Comparison of ENCODE assay signal across 8 mouse cellular contexts in the genomic region with DNA sequence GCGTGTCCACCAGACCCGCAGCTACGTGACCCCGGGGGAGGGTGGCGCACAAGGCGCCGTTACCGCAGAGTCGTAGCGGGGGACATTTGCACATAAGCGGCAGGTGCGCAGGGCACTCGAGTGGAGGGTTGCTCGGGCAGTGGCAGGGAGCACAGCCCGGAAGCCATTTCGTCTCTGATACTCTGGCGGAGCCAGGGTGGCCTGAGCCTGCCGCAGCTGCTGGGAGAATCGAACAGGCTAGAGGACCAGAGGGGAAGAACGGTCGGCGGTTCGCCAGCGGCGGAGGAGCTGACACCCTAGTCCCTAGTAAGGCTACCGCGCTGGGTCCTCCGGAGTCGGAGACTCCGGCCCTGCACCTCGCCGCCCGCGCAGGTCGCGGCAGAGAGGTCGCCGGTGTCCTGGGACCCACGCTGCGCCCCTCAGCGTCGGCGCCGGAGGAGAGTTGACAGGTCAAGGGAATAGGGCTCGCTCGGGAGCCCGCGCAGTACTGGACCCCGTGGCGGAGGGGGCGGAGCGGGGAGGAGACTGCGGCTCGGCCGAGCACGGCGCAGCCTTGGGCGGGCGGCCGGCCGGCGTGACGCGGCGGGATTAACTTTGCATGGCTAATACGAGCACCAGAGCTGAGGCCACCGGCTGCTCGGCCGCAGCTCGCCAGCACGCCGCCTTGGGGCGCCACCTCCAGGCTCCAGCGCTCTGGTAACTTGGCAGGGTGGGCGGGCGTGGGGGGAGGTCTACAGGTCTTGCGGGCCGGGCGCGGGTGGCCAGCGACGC. TPM values are rescaled to one million over a fixed set of nuclear protein-coding genes. Genes with fewer than 3 reads are reported as not detected.
A peak's percentile ranks its signal among the peaks of the same experiment; 100 is the strongest.
DNase-seq lines count a peak whose midpoint lies in the region; ATAC-seq lines count a peak whose summit lies in the region.

No protein-coding gene starts in this region.

- no peaks in the 10 kb centered on the region for H3K9me3 ChIP-seq in embryonic facial prominence, embryonic 14.5 days (ENCODE audit: control insufficient read depth, low read length)
- no peaks in the 10 kb centered on the region for H3K9me3 ChIP-seq in heart, embryonic 10.5 days
- H3K9me3 ChIP-seq in kidney, embryonic 14.5 days (ENCODE audit: control insufficient read depth, low read length) = no peaks in the 10 kb centered on the region
- H3K9me3 ChIP-seq in limb, embryonic 13.5 days = no peaks in the 10 kb centered on the region
- no peaks in the 10 kb centered on the region for H3K9me3 ChIP-seq in midbrain, embryonic 14.5 days (ENCODE audit: control insufficient read depth, low read length)

- peak overlapping the region; percentile 64 for H3K9ac ChIP-seq in embryonic facial prominence, embryonic 14.5 days (ENCODE audit: low read depth, low read length)
- H3K9ac ChIP-seq in kidney, embryonic 14.5 days (ENCODE audit: low read depth, low read length) = peak overlapping the region; percentile 54
- H3K9ac ChIP-seq in limb, embryonic 13.5 days = peak overlapping the region; percentile 69
- H3K9ac ChIP-seq in midbrain, embryonic 14.5 days (replicated peaks; ENCODE audit: low read length) = peak overlapping the region; percentile 60

- no peaks in the 10 kb centered on the region for H3K36me3 ChIP-seq in embryonic facial prominence, embryonic 14.5 days (ENCODE audit: control insufficient read depth, insufficient read depth, low read length)
- no peaks in the 10 kb centered on the region for H3K36me3 ChIP-seq in heart, embryonic 10.5 days
- H3K36me3 ChIP-seq in kidney, embryonic 14.5 days (ENCODE audit: control insufficient read depth, insufficient read depth, low read length) = no peaks in the 10 kb centered on the region
- no peaks in the 10 kb centered on the region for H3K36me3 ChIP-seq in limb, embryonic 13.5 days
- no peaks in the 10 kb centered on the region for H3K36me3 ChIP-seq in midbrain, embryonic 14.5 days (ENCODE audit: control insufficient read depth, insufficient read depth, low read length)

- peak; percentile 90 for DNase-seq in adrenal gland, postnatal 25 days
- peak; percentile 75 for DNase-seq in embryonic facial prominence, embryonic 14.5 days (ENCODE audit: low spot score)
- peak; percentile 82 for DNase-seq in heart, embryonic 10.5 days (ENCODE audit: low spot score)
- DNase-seq in midbrain, embryonic 14.5 days = peak; percentile 85
- peak; percentile 4 for DNase-seq in spleen, adult 12 weeks (ENCODE audit: low spot score)
- no peak for DNase-seq in MN1 (ENCODE audit: low spot score)

- peak overlapping the region; percentile 65 for H3K4me3 ChIP-seq in embryonic facial prominence, embryonic 14.5 days (ENCODE audit: low read depth, low read length)
- H3K4me3 ChIP-seq in heart, embryonic 10.5 days = peak overlapping the region; percentile 78
- H3K4me3 ChIP-seq in kidney, embryonic 14.5 days (ENCODE audit: low read length) = peak overlapping the region; percentile 57
- peak overlapping the region; percentile 73 for H3K4me3 ChIP-seq in limb, embryonic 13.5 days
- H3K4me3 ChIP-seq in midbrain, embryonic 14.5 days (replicated peaks; ENCODE audit: low read depth, low read length) = peak overlapping the region; percentile 74

- WGBS in embryonic facial prominence, embryonic 14.5 days = under 1% methylated on average over 32 of the region's 82 CpGs
- under 1% methylated on average over 80 of the region's 82 CpGs for WGBS in heart, embryonic 10.5 days
- under 1% methylated on average over 62 of the region's 82 CpGs for WGBS in kidney, embryonic 14.5 days
- under 1% methylated on average over 80 of the region's 82 CpGs for WGBS in limb, embryonic 13.5 days
- WGBS in midbrain, embryonic 14.5 days = under 1% methylated on average over 82 of the region's 82 CpGs

- peaks cover 8% of the 10 kb centered on the region; the same call in 1 of the 2 replicates for H3K4me1 ChIP-seq in embryonic facial prominence, embryonic 14.5 days (ENCODE audit: control insufficient read depth, insufficient read depth, low read length)
- 0 out of 2 replicates have a peak, but pooled peaks cover 9% of the 10 kb centered on the region for H3K4me1 ChIP-seq in heart, embryonic 10.5 days
- H3K4me1 ChIP-seq in kidney, embryonic 14.5 days (ENCODE audit: control insufficient read depth, insufficient read depth, low read length) = 0 out of 2 replicates have a peak, but pooled peaks cover 3% of the 10 kb centered on the region
- H3K4me1 ChIP-seq in limb, embryonic 13.5 days = peaks cover 16% of the 10 kb centered on the region
- peaks cover 11% of the 10 kb centered on the region for H3K4me1 ChIP-seq in midbrain, embryonic 14.5 days (ENCODE audit: control insufficient read depth, insufficient read depth, low read length)

- peak overlapping the region; percentile 98 for H3K4me2 ChIP-seq in embryonic facial prominence, embryonic 14.5 days (ENCODE audit: low read depth, low read length)
- H3K4me2 ChIP-seq in kidney, embryonic 14.5 days (replicated peaks; ENCODE audit: low read depth, low read length) = peak overlapping the region; percentile 92
- H3K4me2 ChIP-seq in limb, embryonic 13.5 days (replicated peaks) = peak overlapping the region; percentile 99
- H3K4me2 ChIP-seq in midbrain, embryonic 14.5 days (ENCODE audit: low read length) = peak overlapping the region; percentile 85

- H3K27me3 ChIP-seq in embryonic facial prominence, embryonic 14.5 days (replicated peaks; ENCODE audit: control insufficient read depth, insufficient read depth, low read length) = peaks cover 20% of the 10 kb centered on the region
- peaks cover 34% of the 10 kb centered on the region; the same call in 1 of the 2 replicates for H3K27me3 ChIP-seq in heart, embryonic 10.5 days (ENCODE audit: insufficient read depth, poor library complexity, severe bottlenecking)
- H3K27me3 ChIP-seq in kidney, embryonic 14.5 days (ENCODE audit: control insufficient read depth, insufficient read depth, low read length) = peaks cover 19% of the 10 kb centered on the region
- peaks cover 39% of the 10 kb centered on the region for H3K27me3 ChIP-seq in limb, embryonic 13.5 days
- 0 out of 2 replicates have a peak, but pooled peaks cover 10% of the 10 kb centered on the region for H3K27me3 ChIP-seq in midbrain, embryonic 14.5 days (ENCODE audit: control insufficient read depth, insufficient read depth, low read length)

- no peak overlapping the region for H3K27ac ChIP-seq in embryonic facial prominence, embryonic 14.5 days (replicated peaks; ENCODE audit: low read depth, low read length)
- peak overlapping the region; percentile 67 for H3K27ac ChIP-seq in heart, embryonic 10.5 days
- H3K27ac ChIP-seq in kidney, embryonic 14.5 days (ENCODE audit: low read depth, low read length) = no peak overlapping the region
- no peak overlapping the region for H3K27ac ChIP-seq in limb, embryonic 13.5 days
- no peak overlapping the region for H3K27ac ChIP-seq in midbrain, embryonic 14.5 days (replicated peaks; ENCODE audit: low read depth, low read length)

- ATAC-seq in embryonic facial prominence, embryonic 14.5 days (ENCODE audit: low read depth) = peak; percentile 93
- ATAC-seq in kidney, embryonic 14.5 days (ENCODE audit: low FRiP score, low TSS enrichment) = peak; percentile 97
- peak; percentile 88 for ATAC-seq in limb, embryonic 13.5 days (ENCODE audit: low FRiP score, low read depth)
- ATAC-seq in midbrain, embryonic 14.5 days (ENCODE audit: low FRiP score, low TSS enrichment) = peak; percentile 93

RNA-seq across cellular contexts. Expression of gene Thrb, which starts 0.5 kb away (rescaled TPM):
- 77.2 and 125 TPM in 2 replicates for total RNA-seq in adrenal gland, postnatal 25 days (2021)
- polyA plus RNA-seq in embryonic facial prominence, embryonic 14.5 days (2014; fragmentation: Nextera tagmentation; extraction: Ambion mirVana) = 3.3 and 3.5 TPM in 2 replicates
- polyA plus RNA-seq in heart, embryonic 10.5 days (2016; fragmentation: Nextera tagmentation; extraction: Ambion mirVana) = 0.39 and 1.0 TPM in 2 replicates
- 0.20 and 0.83 TPM in 2 replicates for polyA plus RNA-seq in kidney, embryonic 14.5 days (2014; fragmentation: Nextera tagmentation; extraction: Ambion mirVana)
- 1.2 and 1.3 TPM in 2 replicates for polyA plus RNA-seq in limb, embryonic 13.5 days (2015; fragmentation: Nextera tagmentation; extraction: Ambion mirVana)
- polyA plus RNA-seq in midbrain, embryonic 14.5 days (2014; fragmentation: Nextera tagmentation; extraction: Ambion mirVana) = 0.96 and 1.8 TPM in 2 replicates
